Mouse (Mus musculus) forelimb bud, embryonic 11.5 days (tissue): ENCODE measurements at regions not wholly inside any gene's neighbourhood (a gene's known extent, or its start where the extent isn't known, plus 50 kb on each side); places are given as distances from the start of the nearest gene placed in this dataset.

Experiments
- DNase-seq: peaks from one replicate; pipeline ENCODE4 v3.0.0-alpha.2; 2012; ENCODE audit warnings: low read depth, low spot score

GRCm38 (mm10) chr14:64594811-64595522, 490.9 kb downstream of the Prss52 start:
- no peak for DNase-seq

GRCm38 (mm10) chr14:64595523-64595889, 491.4 kb downstream of the Prss52 start:
- DNase-seq: no peak

DNA sequence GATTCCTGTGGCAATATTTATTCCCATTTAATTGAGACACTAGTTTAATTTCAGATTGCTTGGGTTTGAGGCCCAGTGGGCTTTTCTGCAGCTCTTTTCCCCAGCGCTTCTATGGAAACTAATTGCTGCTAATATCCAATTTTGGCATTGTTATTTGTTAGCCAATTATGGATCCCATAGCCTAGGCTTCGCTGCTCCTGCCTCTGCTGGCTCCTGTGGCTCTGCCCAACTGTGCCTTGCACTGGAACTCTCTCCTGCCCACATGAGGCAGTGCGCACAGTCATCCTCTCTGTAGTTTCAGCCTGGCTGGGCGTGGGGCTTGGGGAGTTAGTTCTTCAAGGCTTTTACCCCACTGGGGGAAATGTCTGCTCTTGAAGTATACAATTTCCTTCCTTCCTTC, 491.8 kb downstream of the Prss52 start:
- no peak for DNase-seq

DNA sequence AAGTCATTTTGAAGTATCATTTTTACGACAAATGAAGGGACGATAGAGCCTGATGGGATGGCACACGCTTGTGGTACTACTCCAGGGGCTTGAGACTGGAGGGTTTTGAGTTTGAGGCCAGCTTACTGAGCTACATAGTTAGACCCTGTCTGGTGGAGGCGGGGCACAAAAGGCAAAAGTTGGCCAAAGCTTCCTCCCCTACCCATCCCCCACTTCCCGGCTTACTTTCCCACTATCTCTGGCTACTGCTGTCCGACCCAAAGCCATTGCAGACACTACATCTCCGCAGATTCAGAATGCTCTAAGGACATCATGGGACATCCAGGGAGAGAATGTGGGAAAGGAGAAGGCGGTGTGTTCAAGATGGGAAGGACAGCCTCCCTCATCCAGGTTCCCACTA, 493.1 kb downstream of the Prss52 start:
- DNase-seq: no peak
